Mouse (Mus musculus) ovary, adult 18-20 months (tissue): ENCODE results near the gene Ccdc184.

Source experiments
- DNase-seq: peaks from one replicate; pipeline ENCODE4 v3.0.0; 2022; ENCODE audit warnings: low spot score, mixed read lengths

The Ccdc184 gene

DNA sequence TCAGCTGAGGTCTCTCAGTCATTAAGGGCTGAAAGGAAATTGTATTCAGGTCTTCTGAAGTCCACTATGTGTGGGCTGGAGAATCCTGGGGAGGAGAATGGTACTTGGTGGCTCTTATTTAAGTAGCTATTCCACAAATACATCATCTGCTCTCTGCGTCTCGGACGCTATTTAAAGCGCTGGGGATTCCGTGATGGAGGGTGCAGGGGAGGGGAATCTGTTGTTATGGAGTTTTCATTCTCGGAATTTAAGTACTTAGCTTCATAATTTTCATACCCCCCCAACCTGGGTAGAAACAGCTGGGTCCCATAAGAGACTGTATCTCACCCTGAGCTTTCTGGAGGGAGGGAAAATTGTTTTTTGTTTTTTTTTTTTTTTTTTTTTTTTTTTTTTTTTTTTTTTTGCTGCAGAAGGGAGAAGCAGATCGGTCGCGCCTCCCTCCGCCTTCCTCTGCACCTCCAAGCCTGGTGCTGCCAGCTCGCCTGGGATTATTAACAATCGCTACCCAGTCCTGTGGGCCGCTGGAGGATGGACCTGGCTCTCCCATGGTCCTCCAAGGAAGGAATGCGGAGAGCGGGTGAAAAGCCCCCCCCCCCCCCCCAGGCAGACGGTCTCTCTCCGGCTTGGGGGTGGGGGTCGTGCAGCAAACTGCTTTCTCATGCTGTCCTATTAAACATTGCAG, at the start of gene Ccdc184:
Gene Ccdc184, plus strand, starts transcription at position 196 of the 682 bp plus-strand sequence.
- DNase-seq, result no peak

DNA sequence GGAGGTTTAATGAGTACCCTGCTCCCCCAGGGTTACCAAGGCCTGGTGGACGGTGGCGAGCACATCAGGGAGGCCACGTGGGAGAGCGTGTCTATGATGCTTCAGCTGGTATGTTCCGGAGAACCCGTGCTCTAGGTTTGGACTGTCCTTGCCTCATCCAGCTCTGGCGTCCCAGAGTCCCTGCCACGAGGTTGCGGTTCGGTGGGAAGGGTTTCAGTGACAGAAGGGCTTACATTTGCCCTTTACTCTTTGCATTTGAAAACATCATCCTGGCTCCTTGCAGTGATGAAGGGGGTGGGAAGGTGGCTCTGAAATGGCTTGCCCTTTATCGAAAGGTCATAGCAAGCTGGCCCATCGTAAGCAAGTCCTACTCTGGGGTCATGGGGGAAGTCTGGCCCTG, 47.6 kb upstream of the Ccdc184 start:
- DNase-seq, result no peak

DNA sequence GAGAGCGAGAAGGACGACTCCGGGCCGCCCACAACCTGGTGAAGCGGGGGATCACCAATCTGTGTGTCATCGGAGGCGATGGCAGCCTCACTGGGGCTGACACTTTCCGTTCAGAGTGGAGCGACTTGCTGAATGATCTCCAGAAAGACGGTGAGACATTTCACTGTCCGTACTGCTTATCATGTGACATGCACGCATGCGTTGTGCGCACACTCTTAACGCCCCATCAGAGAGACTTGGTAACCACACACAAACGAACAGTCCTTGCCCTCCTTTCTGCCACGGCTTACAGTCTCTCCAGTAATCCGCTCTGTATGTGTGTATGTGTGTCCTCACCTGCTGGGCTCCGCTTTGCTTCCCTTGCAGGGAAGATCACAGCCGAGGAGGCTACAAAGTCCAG, 46.1 kb upstream of the Ccdc184 start:
- DNase-seq, result no peak

DNA sequence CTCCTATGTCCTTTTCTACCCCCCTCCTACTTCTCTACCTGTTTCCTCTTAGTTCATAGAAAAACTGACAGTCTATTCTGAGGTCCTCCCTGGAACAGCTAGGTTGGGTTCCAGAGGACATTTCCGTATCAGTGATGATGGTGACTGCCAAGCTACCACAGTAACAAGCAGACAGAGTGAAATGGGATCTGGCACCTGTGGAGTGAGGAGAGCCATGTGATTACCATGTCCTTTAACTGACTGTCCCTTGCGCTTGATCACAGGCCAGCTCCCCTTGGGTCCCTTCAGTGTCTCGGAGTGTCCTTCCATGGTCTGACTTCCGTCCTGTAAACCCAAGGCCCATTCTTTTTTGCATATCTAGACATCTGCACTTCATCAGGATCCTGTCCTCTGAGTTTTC, 36.0 kb upstream of the Ccdc184 start:
- DNase-seq, result no peak

DNA sequence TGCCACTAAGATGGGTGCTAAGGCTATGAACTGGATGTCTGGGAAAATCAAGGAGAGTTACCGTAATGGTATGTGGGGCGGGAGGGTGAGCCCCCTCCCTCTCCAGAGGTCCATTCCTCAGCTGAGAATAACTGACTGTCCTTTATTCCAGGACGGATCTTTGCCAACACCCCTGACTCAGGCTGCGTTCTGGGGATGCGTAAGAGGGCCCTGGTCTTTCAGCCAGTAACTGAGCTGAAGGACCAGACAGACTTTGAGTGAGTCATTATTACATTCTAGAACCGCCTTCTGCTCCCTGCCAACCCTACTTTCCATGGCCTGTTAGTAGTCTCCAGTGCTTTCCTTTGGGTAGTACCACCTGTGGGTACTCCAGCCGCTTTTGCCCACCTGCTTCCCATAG, 35.5 kb upstream of the Ccdc184 start:
- DNase-seq, result no peak

DNA sequence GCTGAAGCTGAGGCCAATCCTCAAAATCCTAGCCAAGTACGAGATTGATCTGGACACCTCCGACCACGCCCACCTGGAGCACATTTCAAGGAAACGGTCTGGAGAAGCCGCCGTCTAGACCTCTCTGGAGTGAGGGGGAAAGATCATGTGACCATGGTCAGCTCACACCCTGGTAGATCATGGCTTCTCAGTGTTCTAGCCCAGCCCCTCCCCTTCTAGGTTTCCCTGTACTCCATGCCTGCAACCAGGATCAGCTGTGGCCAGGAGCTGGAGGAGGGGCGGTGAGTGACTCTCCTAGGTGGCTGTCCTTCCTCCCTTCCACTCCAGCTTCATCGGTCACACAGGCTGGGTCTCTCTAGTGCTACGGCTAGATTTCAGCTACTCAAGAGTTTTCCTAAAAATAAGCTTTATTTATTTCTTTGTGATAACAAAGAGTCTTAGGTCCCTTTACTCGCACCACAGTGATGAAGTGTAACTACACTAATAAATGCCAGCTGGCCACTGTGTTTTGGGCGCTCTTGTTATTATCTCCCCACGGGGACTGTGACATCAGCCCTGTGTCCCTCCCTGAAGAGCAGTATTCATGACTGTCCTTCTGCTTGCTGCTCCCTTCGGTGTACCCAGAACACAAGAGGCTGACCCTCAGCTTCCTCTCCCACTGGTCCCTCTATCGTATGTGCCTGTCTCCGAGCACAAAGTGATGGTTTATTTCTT, 34.9 kb upstream of the Ccdc184 start:
- DNase-seq, result no peak

DNA sequence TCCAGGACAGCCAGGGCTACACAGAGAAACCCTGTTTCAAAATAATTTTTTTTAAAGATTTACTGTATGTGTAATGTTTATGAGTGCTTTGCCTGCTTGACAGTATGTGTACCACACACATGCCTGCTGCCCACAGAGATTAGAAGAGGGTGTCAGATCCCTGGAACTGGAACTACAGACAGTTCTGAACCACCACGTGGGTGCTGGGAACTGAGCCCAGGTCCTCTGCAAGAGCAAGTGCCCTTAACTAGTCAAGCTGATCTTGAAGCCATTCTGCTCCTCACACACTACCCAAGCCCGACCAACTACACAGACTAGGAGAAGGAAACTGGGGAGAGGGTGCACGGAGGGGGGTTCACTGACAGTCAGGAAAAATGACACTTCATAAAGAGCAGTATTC, 33.5 kb upstream of the Ccdc184 start:
- DNase-seq, result no peak

DNA sequence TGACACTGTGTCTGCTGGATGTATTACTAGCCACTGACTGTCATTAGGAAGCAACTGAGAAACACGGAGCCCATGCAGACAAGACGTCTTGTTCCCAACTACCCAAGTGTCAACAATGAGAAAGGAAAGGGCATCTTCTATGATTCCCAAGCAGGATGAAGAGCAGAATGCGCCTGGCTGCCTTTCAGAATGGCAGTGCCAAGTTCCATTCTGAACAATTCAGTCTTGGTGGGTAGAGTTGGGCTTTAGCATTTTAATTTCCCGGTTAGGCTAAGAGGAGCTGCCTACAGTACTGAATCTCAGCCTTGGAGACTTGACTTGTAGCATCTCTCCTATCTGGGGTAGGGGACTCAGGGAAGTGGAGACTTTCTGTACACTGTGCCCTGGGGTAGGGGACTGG, 32.9 kb upstream of the Ccdc184 start:
- DNase-seq, result no peak

DNA sequence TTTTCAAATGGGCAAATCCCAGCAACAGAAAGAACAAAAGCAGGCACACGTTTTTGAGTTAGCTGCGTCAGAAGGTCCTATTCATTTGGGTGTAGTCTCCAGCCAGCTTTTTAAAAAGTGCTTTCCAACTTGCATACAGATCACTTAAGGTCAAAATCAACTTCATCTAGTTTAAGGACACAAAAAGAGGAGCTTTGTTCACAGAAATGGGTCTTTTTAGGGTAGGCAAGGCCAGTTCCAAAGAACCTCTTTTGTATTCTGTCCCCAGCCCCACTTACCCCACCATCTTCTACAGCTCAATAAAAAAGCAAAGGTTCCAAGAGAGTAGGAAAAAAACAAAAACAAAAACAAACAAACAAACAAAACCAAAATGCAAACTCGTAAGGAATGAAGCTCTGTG, 32.3 kb upstream of the Ccdc184 start:
- no peak for DNase-seq

DNA sequence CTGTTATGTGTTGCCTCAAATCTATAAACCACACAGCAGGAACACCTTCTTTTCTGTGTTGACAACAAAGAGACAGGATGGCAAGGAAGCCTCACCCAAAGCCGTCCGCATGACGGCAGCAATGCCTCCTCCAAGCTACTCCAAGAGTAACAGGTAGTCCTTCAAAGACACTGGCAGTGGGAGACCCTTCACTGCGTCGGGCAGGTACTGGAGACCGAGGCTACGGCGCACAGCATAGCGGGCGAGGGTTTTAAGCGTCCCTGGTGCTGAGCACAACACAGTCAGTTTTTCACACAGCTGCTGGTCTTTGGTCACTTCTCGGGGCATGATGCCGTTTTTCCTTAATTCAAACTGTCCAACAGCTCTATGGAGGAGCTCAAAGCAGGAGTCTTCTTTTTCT, 31.3 kb upstream of the Ccdc184 start:
- DNase-seq, result no peak

DNA sequence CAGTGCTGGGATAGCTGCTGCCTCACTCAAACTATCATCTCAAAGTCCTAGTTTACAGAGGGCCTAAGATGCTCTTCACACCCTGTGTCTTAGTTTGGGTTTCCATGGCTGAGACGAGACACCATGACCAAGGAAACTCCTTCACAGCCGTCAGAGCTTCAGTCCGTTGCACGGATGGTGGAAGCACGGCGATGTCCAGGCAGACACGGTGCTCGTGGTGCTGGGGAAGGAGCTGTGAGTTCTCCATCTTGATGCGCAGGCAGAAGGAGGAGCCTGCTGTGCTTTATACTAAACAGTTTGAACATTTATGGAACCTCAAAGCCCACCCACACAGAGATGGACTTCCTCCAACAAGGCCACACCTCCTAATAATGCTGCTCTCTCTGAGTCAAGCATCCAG, 30.1 kb upstream of the Ccdc184 start:
- no peak for DNase-seq

DNA sequence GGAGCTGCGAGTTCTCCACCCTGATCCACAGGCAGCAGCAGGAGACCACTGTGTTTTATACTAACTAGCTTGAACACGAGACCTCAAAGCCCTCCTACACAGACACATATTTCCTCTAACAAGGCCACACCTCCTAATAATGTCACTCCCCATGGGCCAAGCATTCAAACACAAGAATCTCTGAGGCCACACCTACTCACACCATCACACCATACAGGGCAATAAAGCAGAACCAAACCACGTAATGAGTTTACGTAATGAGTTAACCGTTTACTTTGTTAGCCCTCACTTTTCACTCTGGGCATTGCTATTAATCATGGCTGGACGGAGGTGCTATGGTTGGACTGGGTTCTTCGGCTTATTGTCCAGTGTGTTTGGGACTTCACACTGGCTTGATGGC, 27.2 kb upstream of the Ccdc184 start:
- no peak for DNase-seq

DNA sequence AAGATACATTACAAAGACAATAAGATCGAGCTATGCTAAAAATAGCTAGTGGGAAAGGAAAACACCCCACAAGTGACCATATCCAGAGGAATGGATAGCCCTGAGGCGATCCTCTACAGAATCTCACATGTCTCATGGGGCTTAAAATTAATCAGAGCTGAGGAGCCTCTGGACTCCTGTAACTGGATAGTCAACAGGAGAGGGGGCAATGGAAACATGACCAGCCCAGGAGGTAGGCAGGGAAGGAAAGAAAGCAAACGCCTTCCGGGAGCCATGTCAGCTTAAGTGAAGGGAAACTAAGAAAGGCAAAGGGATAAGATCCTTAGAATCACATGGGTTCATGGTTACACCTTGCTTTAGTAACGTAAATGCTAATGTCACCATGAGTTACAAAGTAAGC, 26.1 kb upstream of the Ccdc184 start:
- no peak for DNase-seq

DNA sequence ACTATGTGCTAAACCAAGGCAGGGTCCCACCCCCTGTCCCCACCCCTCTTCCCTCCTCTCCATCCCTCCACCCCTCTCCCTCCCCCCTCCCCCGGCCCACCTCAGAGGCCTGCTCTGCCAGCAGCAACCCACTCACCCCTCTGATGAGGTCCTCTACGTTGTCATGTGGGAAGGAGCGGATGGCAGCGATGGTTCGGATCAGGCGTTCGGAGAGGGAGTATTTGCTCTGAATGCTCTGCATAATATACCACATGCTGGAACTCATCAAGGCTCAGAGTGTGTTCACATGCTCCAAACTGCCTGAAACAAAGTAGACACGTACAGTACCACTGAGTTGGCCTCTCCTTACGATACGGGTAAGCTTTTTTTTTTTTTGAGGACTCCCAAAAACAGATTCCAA, 24.4 kb upstream of the Ccdc184 start:
- no peak for DNase-seq

DNA sequence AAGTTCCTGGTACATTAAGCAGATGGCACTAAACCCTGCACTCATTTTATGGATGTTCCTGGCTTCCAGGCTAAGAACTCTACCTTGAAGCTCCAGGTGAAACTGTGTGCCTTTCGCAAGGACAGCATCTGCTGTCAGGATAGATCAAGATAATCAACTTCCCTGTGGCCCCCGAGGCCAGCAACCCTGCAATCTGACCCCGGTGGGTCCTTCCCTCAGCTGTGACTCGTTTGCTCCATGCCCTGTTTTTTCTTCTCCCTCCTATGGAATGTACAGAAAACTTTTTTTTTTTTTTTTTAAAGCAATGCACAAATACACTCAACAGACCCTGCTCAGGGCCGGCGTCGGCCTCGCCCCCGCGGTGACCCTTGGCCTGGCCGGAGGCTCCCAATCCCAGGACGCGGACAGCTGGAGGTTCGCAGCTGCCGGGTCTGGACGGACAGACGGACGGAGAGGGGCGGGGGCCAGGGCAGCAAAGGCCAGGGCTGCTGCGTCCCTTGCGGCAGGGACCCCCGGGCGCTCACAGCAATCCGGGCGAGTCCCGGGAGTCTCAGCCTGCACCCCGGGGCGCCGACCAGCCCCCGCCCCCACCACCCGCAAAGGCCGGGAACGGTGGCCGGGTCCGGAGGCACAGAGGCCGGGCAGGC, 22.0 kb upstream of the Ccdc184 start:
- no peak for DNase-seq

DNA sequence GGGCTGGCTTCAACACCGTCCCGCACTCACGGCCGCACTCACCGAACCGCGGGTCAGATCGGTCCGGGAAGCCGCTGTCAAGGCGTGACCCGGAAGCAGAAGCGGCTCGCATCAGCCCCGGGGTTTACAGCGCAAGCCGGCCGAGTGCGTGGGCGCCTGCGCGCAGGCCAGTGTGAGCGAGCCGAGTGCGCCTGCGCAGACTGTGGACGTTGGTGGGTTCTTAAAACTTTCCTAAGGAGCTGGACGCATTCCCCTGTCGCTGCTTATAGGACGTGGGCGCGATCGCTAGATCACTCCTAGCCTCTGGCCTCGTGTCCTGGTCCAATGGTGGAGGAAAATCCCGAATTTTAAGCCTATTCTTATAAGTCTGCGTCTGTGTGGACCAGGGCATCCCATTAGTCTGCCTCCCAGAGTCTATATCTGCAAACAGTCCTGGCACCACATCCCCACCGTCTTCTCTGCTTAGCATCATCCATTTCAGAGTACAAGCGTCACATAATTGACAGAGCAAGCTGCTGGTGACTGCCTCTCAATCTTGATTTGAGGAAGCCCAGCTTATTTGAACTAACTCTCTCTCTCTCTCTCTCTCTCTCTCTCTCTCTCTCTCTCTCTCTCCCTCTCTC, 21.3 kb upstream of the Ccdc184 start:
- peak; percentile 86 for DNase-seq

DNA sequence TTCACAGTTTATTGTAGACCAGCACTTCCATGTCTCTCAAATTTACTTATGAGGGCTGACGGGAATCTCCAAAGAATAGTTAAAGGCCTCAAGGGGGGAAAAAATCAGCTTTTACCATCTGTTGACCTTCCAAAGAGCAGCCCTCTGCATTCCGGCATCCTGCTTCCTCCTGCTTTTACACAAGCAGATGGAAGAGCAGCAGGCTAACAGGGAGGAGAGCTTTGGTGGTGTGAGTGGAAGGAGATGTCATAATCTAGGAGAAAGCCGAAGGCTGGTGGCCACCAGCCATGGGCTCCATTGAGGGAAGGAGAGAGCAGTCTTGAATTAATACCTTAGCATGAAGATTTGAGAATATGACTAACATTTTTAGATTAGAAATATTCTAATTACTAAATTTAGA, 18.6 kb upstream of the Ccdc184 start:
- no peak for DNase-seq

DNA sequence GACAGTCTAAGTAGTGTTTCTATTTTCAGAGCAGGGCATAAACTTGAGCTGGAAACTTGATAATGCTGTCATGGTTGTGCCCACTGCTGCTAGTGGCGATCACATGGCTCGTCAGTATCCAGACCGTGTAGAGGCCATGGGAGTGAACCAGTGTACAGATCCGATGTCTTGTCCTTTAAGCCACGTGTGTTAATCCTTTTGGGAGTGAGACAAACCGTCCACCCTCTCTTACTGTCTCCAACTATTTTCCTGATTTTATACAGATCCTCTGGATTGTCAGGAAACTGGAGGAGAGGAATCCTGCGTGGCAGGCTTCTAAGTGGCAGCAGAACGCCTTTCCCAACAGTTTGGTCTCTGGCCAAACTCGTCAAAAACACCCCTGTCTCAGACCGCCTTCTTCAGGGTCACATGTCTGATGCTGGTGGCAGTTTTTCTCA, 17.8 kb upstream of the Ccdc184 start:
- DNase-seq, result no peak

DNA sequence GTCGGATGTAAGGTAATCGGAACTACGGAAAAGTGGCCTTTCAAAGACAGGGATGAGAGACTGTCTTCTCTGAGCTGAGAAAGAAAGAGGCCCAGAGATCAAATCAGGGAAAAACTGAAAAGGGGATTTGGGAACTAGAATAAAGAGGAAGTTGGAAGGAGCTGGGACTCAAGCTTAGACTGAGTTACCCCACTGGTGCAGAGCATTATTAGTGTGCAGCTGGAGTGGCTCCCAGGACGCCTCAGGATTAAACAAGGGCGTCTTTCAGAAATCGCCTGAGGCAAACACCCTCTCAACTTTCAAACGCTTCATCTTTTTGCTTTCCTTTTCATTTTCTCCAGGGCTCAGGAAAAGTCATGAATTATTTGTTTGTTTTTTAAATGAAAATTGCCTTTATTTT, 14.0 kb upstream of the Ccdc184 start:
- no peak for DNase-seq

DNA sequence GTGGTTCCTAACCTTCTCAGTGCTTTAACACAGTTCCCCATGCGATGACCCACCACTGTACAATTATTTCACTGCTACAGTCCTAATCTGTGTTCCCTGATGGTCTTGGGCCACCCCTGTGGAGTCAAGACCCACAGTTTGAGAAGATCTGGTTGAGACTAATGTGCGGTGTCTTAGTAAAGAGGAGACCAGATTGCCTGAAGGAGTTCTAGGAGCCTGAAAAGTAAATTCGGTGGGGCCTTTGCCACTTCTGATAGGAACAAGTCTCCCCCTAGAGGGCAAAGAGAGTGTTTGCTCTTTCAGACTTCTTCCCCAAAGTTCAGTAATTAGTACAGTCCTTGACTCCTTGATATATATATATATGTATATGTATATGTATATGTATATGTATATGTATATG, 13.3 kb upstream of the Ccdc184 start:
- no peak for DNase-seq

DNA sequence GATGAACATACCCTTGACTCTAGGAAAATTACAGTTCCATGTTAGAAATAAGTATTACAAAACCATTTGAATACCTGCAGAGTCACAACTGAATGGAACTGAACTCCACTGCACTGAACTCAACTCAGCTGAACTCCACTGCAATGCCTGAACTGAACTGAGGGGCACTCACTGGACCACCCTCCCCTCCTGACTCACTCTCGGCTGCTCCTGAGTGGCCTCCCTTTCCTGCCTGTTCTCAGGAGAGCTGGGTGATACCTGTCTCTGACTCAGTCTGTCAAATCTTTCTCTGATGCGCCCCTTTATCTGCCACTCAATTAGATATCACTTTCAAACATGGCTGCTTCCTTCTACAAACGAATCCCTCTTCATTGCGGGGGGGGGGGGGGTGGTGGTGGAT, 12.8 kb upstream of the Ccdc184 start:
- DNase-seq, result no peak

DNA sequence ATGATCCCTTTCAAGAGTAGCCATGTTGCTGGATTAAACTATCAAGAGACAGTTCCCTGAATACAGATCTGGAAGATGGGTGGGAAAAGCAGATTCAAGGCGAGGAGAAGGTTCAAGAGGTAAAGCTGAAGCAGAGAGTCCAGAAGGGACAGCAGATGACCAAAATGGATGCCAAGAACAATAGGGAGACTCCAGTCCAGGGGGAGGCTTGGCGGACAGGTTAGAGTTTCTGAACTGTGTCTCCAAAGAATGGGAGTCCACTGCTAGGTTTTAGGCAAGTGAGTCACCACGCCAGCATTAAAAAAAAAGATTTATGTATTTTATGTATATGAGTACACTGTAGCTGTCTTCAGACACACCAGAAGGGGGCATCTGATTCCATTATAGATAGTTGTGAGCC, 12.3 kb upstream of the Ccdc184 start:
- DNase-seq, result no peak

DNA sequence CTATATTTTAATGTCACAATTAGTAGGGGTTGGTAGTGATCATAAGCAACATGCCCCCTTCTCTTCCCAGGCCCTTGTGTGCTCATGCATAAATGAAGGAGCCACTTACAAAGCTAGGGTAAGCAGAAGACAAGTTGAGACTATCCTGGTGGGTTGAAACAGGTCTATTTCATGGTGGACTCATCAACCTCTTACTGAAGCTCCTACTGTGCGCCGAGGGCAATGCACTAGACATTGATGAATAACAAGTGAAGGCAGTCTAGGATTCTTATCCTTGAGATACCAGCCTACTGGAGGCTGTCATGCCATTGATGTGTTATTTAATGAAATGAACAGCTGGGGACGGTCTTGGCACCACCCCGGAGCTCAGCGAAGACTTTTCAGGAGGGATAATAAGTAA, 11.7 kb upstream of the Ccdc184 start:
- DNase-seq, result no peak
